Mouse (Mus musculus) lung, postnatal 0 days (tissue): ENCODE results near the gene Sash3.

Experiments
- CTCF ChIP-seq: IDR thresholded peaks from 2 replicates; pipeline ENCODE4 v1.5.1; 2016; ENCODE audit warnings: antibody characterized with exemption, mild to moderate bottlenecking
- EP300 ChIP-seq: IDR thresholded peaks from 2 replicates; pipeline ENCODE4 v1.6.1; 2016; ENCODE audit warnings: antibody characterized with exemption, mild to moderate bottlenecking, control low read depth

GRCm38 (mm10) chrX:48127502-48128218 lies 18.6 kb upstream of the Sash3 start:
- TF ChIP-seq CTCF (peak; percentile 38), EP300 (no peak)
